Mouse (Mus musculus) cortical plate, adult 2 months (tissue): Measurements from ENCODE around the gene Naa80.
A peak's percentile ranks its signal among the peaks of the same experiment; 100 is the strongest.

ENCODE experiments used
- CTCF ChIP-seq: fragments of 200-500 bp; IDR thresholded peaks from 2 replicates; pipeline ENCODE4 v1.5.1; 2011; ENCODE audit warnings: mild to moderate bottlenecking, control low read depth, low read length; ENCODE audit not compliant: insufficient read depth; ENCODE audit errors: extremely low read depth
- POLR2A ChIP-seq: fragments of 200-500 bp; IDR thresholded peaks from 2 replicates; pipeline ENCODE4 v1.6.1; 2011; ENCODE audit warnings: mild to moderate bottlenecking, low read length, control low read depth; ENCODE audit not compliant: insufficient read depth; ENCODE audit errors: extremely low read depth

- TF ChIP-seq CTCF, result no peak
- peak; percentile 86 for TF ChIP-seq POLR2A
Observed at GRCm38 (mm10) chr9:107580501-107581317, 2.0 kb downstream of the Naa80 start, which contains the start of gene Hyal3.
